Mouse (Mus musculus) cerebellum, adult 18-20 months (tissue): ENCODE data around the gene Itpk1.

Experiments used
- DNase-seq, 2 experiments: peaks; one replicate each; pipeline ENCODE4 v3.0.0; 2021

Gene Itpk1

DNA sequence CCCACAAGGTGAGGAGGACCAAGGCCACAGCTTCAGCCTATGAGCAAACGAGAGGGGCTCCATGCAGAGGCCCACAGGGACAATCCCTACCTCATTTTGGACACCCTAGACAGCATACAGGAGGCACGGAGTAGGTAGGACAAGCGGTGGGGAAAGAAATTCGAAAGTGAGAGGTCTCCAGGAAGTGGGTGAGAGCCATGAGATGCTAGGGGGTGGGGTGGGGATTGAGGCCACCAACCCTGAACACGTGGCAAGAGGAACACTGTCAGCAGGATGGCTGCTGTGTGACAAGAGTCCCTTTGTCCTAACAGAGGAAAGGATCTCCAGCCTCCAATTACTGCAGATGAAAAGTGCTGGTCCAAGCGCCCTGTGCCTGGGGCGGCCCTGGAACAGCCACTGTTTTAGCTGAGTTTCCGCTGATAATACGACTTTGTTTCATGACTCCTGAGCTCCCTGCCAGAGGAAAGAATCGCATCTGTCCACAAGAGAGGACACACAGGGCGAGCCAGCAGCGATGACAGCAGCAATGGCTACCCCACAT lies 82.4 kb downstream of the Itpk1 start:
- DNase-seq: no peak

DNA sequence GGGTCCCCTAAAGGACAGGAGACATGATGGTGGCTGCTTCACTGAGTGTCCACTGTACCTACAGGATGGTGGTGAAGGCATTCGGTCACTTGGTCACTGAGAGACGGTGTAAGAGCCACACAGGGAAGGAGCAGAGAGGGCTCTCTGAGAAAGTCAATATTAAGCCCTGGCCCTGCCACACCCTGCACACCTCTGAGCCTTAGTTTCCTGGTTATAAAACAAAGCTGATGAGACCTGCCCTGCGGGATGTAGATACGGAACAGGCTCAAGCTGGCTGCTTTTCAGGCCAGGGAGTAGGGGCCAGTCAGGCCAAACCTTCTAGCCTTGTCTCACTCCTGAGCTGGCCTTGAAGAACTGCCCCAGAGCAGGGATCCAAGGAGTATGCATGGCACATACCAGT lies 82.9 kb downstream of the Itpk1 start:
- DNase-seq: no peak

DNA sequence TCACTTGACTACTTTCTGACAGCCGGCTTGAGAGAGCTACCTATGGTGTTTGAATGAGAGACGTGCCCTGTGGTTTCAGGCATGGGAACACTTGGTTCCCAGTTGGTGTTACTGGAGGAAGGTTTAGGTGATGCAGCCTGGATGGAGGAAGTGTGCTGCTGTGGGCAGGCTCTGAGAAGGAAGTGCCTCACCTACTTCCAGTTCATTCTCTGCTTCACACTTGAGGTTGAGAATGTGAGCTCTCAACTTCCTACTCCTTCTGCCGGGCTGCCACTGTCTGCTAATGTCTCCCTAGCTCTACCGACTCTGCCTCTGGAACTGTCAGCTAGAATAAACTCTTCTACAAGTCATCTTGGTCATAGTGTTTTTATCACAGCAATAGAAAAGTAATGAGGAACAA lies 83.5 kb downstream of the Itpk1 start:
- no peak for DNase-seq

DNA sequence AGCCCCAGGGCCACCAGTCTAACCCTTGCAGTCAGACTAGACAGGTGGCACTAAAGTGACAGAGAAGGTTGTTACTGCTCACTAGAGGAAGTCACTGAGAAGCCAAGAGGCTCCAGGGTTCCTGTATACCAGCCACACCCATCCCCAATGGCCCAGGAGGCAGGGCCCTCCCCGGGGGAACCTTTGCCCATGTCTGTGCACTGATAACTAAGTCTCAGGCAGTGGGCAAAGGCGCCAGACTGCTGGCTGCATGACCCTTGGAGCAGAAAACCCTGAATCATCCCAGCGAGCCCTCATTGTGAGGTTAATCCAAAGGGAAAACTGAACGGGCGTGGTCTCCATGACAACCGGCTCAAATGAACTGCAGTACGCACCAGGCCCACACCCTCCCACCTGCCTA lies 84.8 kb downstream of the Itpk1 start:
- DNase-seq: no peak

DNA sequence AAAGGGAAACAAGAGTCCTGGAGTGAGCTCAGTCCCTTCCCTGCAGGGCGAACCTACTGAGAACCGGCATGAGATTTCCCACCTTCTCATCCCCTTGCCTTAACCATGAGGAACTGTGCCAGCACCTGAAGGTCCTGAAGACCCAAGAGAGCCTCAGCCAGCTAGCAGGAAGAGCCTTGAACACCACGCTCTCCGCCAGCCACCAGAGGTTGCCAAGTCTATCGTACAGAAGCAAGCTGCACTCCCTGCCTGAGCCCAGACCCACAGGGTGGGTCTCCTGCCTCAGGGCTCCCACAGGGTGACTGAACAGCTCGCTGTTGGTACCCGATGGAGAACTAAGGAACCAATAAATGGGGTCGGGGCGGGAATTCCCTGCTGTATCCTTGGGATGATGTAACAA lies 86.6 kb downstream of the Itpk1 start:
- no peak for DNase-seq

DNA sequence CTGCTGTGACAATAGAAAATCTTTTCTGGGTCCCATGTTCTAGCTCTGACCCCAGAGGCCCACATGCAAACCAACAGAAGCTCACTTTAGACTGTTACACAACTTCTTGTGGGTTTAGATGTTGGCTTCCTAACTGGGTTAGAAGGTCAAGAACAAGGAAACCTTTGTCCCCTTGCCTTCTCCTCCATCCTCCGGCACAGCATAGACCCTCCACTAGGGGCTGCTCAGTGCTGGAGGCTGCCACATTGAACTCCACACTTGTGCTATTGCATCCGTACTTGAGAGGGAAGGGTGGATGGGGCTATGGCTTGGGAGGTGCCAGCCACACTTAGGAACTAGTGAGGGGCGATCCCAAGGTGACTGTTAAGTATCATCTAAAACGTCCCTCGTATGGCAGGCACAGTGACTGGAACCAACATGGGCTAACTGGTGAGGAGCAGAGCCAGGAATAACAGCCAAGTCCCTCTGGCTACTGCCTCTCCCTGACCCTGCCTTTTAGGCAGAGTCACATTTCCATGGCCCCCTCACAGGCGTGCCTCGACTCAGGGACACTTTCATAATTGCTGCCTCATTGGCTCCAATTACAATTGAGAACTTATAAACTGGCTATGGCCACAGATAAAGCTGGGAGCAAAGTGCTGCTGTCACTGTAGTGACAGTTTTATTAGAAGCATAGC lies 87.7 kb downstream of the Itpk1 start:
- no peak for DNase-seq

DNA sequence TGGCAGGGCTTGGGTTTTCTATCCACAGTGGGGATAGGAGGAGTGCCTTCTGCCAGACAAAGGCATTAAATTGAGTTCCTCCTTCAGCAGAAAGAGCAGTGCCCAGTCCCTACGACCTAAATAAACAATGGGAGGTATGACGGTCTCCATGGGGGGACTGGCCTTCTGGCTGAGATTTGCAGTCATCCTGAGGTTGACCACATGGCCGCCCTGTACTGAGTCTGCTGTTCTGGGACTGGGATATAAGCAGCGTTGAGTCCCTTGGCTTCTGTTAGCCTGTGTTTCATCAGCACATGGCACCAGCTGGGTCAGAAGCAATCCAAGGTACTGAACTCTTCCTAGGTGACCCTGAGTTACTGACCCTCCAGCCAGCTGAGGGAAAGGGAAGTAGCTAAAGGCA lies 88.5 kb downstream of the Itpk1 start:
- DNase-seq: peak in 1 of 2 experiments; percentile 65

DNA sequence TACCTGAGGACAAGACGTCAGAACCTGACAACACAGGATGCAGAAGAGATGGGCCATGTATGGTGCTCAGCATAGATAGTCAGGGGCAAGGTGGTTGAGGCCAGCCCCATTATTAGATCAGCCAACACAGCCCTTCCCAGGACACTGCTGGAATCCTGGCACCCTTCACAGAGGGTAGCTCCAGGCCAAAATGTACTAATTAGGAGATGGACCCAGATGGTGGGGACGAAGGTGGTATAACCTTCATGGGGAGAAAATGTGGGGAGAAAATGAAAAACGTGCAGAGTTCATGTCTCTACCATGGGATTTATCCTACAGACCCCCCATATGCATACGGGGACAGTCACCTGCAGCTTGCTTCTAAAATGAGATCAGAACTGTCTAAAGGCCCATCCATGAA lies 91.3 kb downstream of the Itpk1 start:
- DNase-seq: peak; percentile 66 to 73

DNA sequence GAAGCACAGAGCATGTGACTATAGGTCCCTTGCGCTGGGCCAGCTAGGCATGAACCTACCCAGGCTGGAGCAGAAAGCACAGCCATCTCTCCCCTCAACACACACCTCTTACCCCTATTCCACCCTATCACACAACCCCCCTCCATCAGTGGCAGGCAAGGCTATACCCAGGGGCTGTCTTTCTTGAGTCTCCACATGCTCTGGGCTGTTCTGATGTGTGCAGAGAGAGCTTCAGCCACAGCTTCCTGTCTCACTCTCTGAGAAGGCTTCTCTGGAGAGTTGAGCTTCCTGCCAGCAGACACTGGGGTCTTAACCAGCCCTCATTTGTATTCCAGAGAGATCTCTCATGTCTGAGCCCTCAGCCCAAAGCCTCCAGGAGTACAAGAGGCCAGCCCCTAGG lies 92.3 kb downstream of the Itpk1 start:
- DNase-seq: no peak

DNA sequence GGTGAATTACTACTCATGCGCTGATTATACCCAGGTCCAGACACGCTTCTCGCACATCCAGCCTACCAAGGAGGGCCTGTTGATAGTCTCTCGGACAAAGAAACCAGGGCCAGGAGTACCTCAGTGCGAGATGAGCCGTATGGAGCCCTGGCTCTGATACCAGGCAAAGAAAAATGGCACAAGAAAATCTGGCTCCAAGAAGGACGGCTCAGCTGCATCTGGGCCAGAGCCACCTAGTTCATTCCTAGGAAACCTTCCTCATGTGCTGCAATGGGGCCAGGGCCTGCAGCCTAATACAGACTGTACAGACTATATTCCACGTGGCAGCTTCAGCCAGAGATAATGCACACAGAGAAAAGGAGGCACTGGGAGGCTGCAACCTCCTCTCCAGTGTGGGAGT lies 93.8 kb downstream of the Itpk1 start:
- no peak for DNase-seq

DNA sequence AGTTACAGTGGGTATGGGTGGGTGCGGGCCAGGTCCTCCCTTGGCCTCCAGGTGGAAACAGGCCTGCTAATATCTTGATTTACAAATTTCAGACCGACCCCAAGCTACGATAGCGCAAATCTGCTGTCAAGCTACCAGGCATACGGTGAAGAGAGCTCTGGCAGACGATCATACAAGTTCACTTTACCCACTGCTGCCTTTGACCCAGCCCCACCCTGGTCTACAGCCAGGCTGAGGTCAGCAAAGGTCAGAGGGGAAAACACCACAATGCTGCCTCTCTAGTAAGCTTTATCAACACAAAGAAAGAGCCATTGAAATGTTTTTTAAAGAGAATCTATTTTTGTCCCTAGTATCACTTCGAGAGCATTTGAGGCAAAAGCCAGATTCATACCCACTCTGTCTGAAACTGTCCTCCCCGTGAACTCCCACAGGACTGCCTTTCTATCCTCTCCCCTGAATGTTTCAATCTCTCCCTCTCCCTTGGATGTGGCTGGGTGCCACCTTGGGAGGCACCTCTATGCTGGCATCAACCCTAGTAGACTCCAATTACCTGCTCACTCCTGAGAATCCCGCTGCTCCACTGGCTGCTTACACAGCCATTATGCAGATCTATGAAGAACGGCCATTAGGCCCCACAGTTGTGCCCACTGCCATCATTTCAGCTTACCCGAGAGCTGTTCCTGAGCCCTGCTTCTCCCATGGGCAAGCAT lies 96.8 kb downstream of the Itpk1 start:
- peak in 1 of 2 experiments; percentile 60 for DNase-seq

DNA sequence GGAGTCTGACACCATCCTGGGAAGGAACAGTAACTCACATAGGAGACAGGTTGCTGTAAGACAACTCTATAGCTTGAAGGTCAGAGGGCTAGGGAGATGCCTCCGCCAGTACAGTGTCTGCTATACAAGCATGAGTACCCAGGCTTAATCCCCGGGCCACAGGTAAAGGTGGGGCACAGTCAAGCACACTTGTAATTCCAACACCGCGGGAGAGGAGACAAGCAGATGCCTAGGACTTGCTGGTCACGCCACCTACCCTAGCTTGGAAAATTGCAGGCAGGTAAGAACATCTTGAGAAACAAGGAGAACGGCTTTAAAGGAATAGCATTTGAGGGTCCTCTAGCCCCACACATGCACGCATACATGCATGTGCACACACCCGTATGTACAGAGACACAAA lies 97.7 kb downstream of the Itpk1 start:
- no peak for DNase-seq

DNA sequence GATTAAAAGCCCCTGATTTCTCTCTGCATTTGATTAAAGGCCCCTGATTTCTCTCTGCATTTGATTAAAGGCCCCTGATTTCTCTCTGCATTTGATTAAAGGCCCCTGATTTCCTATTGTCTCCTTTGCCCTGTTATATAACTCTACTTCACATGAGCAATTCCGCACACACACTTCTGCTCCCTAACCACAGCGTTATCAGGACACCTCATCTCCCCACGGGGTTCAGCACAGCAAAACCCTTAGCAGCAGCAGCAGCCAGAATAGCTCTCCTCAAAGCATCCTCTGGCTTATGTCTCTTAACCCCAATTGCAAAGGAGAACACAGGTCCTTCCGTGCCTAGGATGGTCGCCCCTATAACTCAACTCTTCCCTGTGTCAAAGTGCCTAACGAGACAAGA lies 99.1 kb downstream of the Itpk1 start:
- DNase-seq: no peak

DNA sequence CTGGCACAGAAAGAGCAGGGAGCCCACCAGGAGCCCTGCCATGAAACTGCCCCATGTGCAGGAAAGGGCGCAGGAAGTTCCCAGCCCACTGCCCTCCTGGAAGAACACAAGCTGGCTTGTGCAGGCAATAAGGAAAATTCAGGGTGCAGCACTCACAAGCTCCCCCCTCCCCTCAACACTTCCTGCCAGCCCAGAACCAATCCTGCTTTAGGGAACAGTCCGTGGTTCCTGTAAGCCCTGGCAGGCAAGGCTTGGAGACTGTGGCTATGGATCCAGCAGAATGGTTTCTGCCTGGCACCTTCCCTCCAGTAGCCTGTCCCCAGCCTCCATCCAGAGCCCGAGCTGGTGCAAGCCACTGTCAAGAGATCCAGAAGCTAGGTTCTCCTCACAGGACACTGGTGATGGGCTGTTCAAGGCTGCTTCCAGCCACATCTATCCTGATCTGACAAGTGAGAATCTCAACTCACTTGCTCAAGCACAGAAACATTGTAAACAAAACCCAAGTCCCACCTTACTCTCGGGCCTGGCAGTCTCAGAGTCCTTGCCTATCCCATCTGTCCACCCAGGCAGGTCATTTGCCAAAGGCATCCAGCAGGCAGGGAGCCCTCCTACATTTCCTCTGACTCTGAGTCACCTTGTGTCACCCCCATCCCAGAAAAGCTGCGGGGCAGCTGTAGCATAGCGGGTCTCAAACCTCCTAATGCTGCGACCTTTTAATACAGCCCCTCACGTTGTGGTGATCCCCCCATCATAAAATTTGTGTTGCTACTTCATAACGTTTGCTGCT lies 102.3 kb downstream of the Itpk1 start:
- peak in 1 of 2 experiments; percentile 61 for DNase-seq

DNA sequence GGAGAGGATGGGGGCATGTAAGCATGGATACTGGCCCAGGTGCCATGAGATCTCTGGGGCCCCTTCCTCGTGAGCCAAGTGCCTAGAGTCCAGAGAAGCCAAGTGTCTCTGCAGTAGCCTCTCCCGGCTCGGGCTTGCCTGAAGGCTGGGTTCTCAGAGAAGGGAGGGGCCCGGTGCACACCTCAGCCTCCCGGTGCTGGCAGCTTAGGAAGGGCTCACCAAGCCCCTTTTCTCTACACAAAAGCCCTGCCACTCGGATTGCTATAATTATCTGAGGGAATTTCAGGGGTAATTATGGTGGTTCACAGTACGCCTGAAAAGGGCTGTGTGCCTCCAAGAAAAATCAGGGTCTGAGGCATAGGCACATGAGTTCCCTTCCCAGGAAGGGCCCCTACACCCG lies 102.9 kb downstream of the Itpk1 start:
- no peak for DNase-seq

DNA sequence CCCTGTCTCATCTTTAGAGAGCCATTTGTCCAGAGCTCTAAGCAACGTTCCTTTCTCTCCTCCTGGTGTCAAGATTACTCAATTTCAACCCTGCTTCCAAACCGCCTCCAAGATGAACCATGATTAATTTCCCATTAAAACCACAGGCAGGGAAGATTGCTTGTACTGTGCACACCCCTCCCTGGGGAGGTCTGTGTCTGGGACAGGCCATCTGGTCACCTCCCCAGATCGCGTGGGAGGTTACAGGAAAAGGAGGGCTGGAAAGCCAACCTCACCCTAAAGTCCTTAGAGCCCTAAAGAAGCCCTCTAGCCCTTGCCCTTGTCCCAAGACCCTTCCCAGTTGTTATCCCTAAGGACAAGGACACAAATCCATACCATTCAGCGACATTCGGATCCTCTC lies 104.4 kb downstream of the Itpk1 start:
- DNase-seq: peak; percentile 71 to 75

DNA sequence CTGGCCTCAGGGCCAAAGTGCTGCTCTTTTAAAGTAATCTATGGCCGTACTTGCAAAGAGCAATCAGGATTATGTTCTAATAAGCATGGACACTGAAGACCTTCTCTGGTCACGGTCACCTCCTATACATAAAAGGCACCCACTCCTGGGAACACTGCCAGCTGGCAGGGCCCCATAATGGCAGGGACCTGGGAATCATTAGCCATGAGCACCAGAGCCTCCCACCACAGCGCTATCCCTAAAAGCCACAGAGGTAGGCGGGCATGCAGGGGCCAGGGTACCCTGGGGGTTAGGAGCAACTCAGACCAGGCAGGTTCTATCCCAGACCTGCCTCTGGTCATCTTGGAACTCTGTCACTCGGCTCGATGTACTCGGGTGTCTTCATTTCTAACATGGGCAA lies 104.9 kb downstream of the Itpk1 start:
- peak in 1 of 2 experiments; percentile 63 for DNase-seq

DNA sequence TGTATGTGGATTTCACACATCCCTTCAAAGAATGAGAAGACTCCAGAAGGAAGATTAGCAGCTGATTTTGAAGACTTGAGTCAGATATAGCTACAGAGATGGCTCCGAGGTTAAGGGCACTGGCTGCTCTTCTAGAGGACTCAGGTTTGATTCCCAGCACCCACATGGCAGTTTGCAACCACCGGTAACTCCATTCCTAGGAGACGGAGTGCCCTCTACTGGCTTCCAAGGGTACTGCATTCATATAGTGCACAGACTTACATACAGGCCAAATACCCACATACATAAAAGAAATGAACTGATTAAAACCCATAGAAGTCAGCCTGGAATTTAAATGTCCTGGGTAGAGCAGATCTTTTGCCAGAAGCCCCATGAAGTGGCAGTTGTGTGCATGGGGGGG lies 106.2 kb downstream of the Itpk1 start:
- no peak for DNase-seq

DNA sequence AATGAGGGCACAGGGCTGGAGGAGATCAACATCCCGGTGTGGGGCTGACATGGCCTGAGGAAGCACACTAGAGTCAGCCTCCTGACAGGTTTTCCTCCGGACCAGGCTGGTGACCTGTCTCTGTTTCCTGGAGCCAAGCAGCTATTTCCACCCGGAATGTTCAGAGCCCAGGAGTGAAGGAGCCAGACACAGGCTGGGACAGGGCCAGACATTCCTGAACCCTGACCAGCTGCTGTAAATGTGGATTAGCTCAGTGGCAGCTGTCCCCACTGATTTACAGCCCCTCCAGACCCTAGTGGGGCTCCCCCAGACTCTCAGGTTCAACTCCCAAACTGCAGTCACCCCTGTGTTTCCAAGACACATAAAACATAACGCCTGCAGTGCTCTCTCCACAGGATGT lies 107.3 kb downstream of the Itpk1 start:
- no peak for DNase-seq

DNA sequence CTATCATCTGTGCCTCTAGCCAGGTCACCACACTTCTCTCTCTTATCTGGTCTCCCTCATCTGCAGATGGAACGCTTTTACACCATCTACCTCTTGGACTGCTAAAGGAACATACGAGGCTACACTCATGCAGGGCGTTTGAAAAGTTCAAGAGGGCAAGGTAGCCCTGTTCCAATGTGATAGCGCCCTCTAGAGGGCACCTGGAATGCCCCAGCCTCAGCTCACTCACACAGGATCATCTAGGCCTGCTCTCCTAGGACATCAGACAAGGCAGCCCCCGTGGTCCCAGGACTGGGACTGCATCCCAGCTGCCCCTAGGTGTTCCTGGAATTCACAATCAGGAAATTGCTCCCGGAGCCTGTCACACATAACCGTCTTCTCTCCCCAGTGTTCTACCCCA lies 108.3 kb downstream of the Itpk1 start:
- no peak for DNase-seq

DNA sequence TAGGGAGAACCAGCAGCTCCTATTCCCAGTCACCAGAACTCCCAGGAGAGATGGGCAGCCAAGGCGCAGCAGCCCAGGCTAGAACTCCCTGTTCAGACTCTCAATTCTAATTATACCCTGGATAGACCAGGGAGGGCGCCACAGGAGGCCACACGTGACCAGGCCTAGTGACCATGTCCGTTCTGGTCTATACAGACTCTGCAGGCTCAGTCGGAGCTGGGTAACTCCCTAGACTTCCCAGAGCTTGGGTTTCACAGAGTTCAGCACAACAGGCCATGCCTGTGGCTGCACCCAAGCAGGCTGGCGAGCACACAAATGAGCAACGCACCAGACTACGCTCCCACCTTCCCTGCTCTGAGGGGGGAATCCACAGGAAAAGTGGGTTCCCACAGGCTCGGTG lies 110.1 kb downstream of the Itpk1 start:
- DNase-seq: no peak

DNA sequence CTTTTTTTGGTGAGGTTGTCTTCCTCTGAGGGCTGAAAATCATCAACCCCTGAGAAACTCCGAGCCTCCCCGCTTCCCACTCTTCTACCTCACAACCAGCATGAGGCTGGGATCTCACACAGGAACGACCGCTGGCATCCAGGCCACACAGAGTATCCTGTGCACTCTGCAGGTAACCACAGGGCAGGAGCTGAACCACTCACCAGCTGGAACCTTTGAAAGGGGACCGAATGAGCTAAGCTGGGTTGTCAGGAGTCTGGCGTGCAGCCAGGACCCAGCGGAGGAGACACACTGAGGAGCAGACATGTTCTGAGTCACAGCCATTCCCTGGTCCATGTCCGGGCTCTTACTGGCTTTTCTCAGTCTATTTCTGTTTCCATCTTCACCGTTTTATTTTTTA lies 111.0 kb downstream of the Itpk1 start:
- peak; percentile 84 for DNase-seq

DNA sequence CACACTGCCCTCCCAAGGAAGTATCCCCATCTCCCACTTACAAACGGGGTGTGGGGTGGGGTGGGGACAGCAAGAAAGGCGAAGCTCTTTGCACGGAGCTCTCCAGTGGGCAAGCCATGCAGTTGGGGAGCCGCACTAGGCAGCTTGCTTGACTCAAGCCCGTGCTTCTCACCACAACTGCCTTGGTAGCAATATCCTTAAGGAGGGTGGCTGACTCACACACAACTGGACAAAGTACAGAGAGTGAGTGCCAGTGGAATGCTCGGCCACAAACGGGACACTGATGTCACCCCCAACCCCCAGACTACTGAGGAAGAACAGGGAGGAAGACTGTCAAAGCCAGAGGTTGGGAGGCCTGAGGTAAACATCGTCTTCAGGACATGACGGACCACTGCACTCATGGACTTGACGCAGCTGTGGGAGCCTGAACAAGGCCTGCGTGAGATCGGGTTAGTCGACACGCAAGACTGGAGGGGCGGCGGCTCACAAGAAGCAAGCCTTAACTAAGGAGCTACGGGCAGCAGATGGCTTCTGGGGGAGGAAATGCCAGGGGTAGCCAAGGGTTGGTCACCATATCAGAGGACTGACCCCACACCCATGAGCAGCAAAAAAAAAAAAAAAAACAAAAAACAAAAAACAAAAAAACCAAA lies 113.9 kb downstream of the Itpk1 start:
- no peak for DNase-seq
